Comparison of ENCODE assay signal across 7 mouse cellular contexts in genomic region chr7:123370700-123371099, GRCm38 (mm10). TPM values are rescaled to one million over a fixed set of nuclear protein-coding genes. Genes with fewer than 3 reads are reported as not detected.
DNase-seq lines count a peak whose midpoint lies in the region; ATAC-seq and TF ChIP-seq lines count a peak whose summit lies in the region.

No protein-coding gene starts in this region.

- DNase-seq in lung, postnatal 4 days, result no peak
- DNase-seq in limb, embryonic 11.5 days (ENCODE audit: low spot score), result no peak
- peak; percentile 67 for DNase-seq in skeletal muscle tissue, adult 2 months (ENCODE audit: low read depth, low spot score)
- DNase-seq in layer of hippocampus, adult 8-10 months (ENCODE audit: low spot score in 2 of 2), result no peak
- no peak for DNase-seq in left cerebral cortex, adult 18-20 months (ENCODE audit: low spot score in 2 of 2)

- no peak for TF ChIP-seq CTCF in embryonic fibroblast, embryonic 13.5 days (IDR thresholded peaks at IDR 0.05; ENCODE audit: borderline replicate concordance, insufficient read depth, low read length)

- 50% methylated on average over 9 of the region's 9 CpGs for WGBS in lung, embryonic 15.5 days
- WGBS in limb, embryonic 11.5 days, result 43% methylated on average over 9 of the region's 9 CpGs

- TF ChIP-seq POLR2A in embryonic fibroblast, embryonic 13.5 days (IDR thresholded peaks at IDR 0.05; ENCODE audit: low read depth, low read length), result no peak

- H3K36me3 ChIP-seq in lung, embryonic 15.5 days, result no peaks in the 10 kb centered on the region
- no peaks in the 10 kb centered on the region for H3K36me3 ChIP-seq in limb, embryonic 11.5 days (ENCODE audit: control insufficient read depth, insufficient read depth, low read length)

- peak overlapping the region; percentile 88 for H3K9ac ChIP-seq in lung, embryonic 15.5 days
- peak overlapping the region; percentile 72 for H3K9ac ChIP-seq in limb, embryonic 11.5 days (ENCODE audit: low read length)

- peak overlapping the region; percentile 86 for H3K4me2 ChIP-seq in lung, embryonic 15.5 days
- H3K4me2 ChIP-seq in limb, embryonic 11.5 days (ENCODE audit: low read depth, severe bottlenecking), result peak overlapping the region; percentile 67

- H3K4me3 ChIP-seq in lung, embryonic 15.5 days, result peak overlapping the region; percentile 92
- peak overlapping the region; percentile 64 for H3K4me3 ChIP-seq in embryonic fibroblast, embryonic 13.5 days (ENCODE audit: insufficient read depth, low read length)
- peak overlapping the region; percentile 55 for H3K4me3 ChIP-seq in limb, embryonic 11.5 days (ENCODE audit: low read depth, low read length)

- H3K4me1 ChIP-seq in lung, embryonic 15.5 days, result peaks cover 38% of the 10 kb centered on the region
- H3K4me1 ChIP-seq in embryonic fibroblast, embryonic 13.5 days (ENCODE audit: control insufficient read depth, insufficient read depth, low read length), result peaks cover 15% of the 10 kb centered on the region
- peaks cover 12% of the 10 kb centered on the region for H3K4me1 ChIP-seq in limb, embryonic 11.5 days (ENCODE audit: control insufficient read depth, insufficient read depth, low read length)

- no peaks in the 10 kb centered on the region for H3K27me3 ChIP-seq in lung, embryonic 15.5 days
- H3K27me3 ChIP-seq in limb, embryonic 11.5 days (ENCODE audit: control insufficient read depth, insufficient read depth, low read length), result no peaks in the 10 kb centered on the region

- no peaks in the 10 kb centered on the region for H3K9me3 ChIP-seq in lung, embryonic 15.5 days
- H3K9me3 ChIP-seq in limb, embryonic 11.5 days (ENCODE audit: control insufficient read depth, low read length), result no peaks in the 10 kb centered on the region

- peak overlapping the region; percentile 90; the same call in 1 of the 2 replicates for H3K27ac ChIP-seq in lung, embryonic 15.5 days
- H3K27ac ChIP-seq in embryonic fibroblast, embryonic 13.5 days (ENCODE audit: insufficient read depth, low read length), result peak overlapping the region; percentile 44; the same call in 1 of the 2 replicates
- H3K27ac ChIP-seq in limb, embryonic 11.5 days (replicated peaks; ENCODE audit: low read depth, low read length), result no peak overlapping the region

- ATAC-seq in lung, embryonic 15.5 days (ENCODE audit: borderline replicate concordance, extremely low read depth, low FRiP score, low TSS enrichment), result no peak
- ATAC-seq in limb, embryonic 11.5 days (ENCODE audit: insufficient number of reproducible peaks, low FRiP score, low TSS enrichment, low read depth), result no peak

RNA-seq across cellular contexts. Expression of gene Arhgap17, which starts 1.0 kb away (rescaled TPM):
- 16.7 and 18.5 TPM in 2 replicates for polyA plus RNA-seq in lung, embryonic 15.5 days (2015; fragmentation: Nextera tagmentation; extraction: Ambion mirVana)
- polyA plus RNA-seq in embryonic fibroblast, embryonic 13.5 days (2011; ENCODE audit: insufficient read length, low read depth, missing spikeins), result 23.0 and 30.7 TPM in 2 replicates
- polyA plus RNA-seq in limb, embryonic 11.5 days (2014; fragmentation: Nextera tagmentation; extraction: Ambion mirVana), result 32.6 and 32.7 TPM in 2 replicates
- 10 to 100 TPM; 27.6 to 42.0 (median 35.2) TPM for total RNA-seq in layer of hippocampus, adult 8-10 months (2022)
- 10 to 100 TPM; 18.9 to 20.5 TPM for total RNA-seq in left cerebral cortex, adult 18-20 months (2021)

RNA-seq across cellular contexts. Expression of gene Lcmt1, which starts 1.1 kb away (rescaled TPM):
- 46.2 and 48.5 TPM in 2 replicates for polyA plus RNA-seq in lung, embryonic 15.5 days (2015; fragmentation: Nextera tagmentation; extraction: Ambion mirVana)
- 32.0 and 33.3 TPM in 2 replicates for polyA plus RNA-seq in embryonic fibroblast, embryonic 13.5 days (2011; ENCODE audit: insufficient read length, low read depth, missing spikeins)
- 50.7 and 60.7 TPM in 2 replicates for polyA plus RNA-seq in limb, embryonic 11.5 days (2014; fragmentation: Nextera tagmentation; extraction: Ambion mirVana)
- total RNA-seq in layer of hippocampus, adult 8-10 months (2022), result 10 to 100 TPM; 79.7 to 96.9 (median 88.7) TPM
- 10 to 100 TPM; 86.8 to 87.7 TPM for total RNA-seq in left cerebral cortex, adult 18-20 months (2021)
